Mouse (Mus musculus) left cerebral cortex, adult 2 months (tissue): ENCODE results near the gene Cds1. TPM values are rescaled to one million over a fixed set of nuclear protein-coding genes. Genes with fewer than 3 reads are reported as not detected.
A peak's percentile ranks its signal among the peaks of the same experiment; 100 is the strongest.

Source experiments
- DNase-seq, 2 experiments: peaks; one replicate each; pipeline ENCODE4 v3.0.0; 2021 to 2022; ENCODE audit warnings: low spot score in 2 of 2, mixed read lengths in 1 of 2; ENCODE audit errors: extremely low spot score in 1 of 2
- H3K27ac ChIP-seq: fragments of 200-600 bp; 2 replicates; pipeline ENCODE4 v1.8.1; 2022
- H3K4me3 ChIP-seq: fragments of 200-600 bp; 2 replicates; pipeline ENCODE4 v1.8.1; 2022
- CTCF ChIP-seq: fragments of 200-600 bp; IDR thresholded peaks from 2 replicates; pipeline ENCODE4 v1.8.1; 2022; ENCODE audit warnings: antibody characterized with exemption, mild to moderate bottlenecking, moderate library complexity
- intact Hi-C: fragments of 180-260 bp; cut with DNase I; formaldehyde crosslinking; loops from one replicate; pipeline ENCODE4 v1.15.1; 2025
- long read RNA-seq, 2 experiments: library from polyadenylated mRNA; stranded (forward); transcript quantifications; one replicate each; pipeline ENCODE4 v2.0.0; 2021; ENCODE audit warnings: borderline mapping rate in 2 of 2
- total RNA-seq, 2 experiments: library from RNA; stranded (reverse); gene quantifications; 2 replicates each; pipeline ENCODE4 v1.2.3; 2021

Gene Cds1
- total RNA-seq, result 10 to 100 TPM; 93.3 to 95.7 TPM
- long read RNA-seq, experiment 1, transcript Cds1-201 (13 exons, 3,924 nt), result major isoform, 203 of 222 reads
- long read RNA-seq, experiment 1, partial matches to known transcripts, result 3 of 222 reads
- long read RNA-seq, experiment 1, other reads (novel, unspliced or antisense), result 16 of 222 reads
- long read RNA-seq, experiment 2, transcript Cds1-201 (13 exons, 3,924 nt), result major isoform, 118 of 134 reads
- long read RNA-seq, experiment 2, partial matches to known transcripts, result 1 of 134 reads
- long read RNA-seq, experiment 2, other reads (novel, unspliced or antisense), result 15 of 134 reads

DNA sequence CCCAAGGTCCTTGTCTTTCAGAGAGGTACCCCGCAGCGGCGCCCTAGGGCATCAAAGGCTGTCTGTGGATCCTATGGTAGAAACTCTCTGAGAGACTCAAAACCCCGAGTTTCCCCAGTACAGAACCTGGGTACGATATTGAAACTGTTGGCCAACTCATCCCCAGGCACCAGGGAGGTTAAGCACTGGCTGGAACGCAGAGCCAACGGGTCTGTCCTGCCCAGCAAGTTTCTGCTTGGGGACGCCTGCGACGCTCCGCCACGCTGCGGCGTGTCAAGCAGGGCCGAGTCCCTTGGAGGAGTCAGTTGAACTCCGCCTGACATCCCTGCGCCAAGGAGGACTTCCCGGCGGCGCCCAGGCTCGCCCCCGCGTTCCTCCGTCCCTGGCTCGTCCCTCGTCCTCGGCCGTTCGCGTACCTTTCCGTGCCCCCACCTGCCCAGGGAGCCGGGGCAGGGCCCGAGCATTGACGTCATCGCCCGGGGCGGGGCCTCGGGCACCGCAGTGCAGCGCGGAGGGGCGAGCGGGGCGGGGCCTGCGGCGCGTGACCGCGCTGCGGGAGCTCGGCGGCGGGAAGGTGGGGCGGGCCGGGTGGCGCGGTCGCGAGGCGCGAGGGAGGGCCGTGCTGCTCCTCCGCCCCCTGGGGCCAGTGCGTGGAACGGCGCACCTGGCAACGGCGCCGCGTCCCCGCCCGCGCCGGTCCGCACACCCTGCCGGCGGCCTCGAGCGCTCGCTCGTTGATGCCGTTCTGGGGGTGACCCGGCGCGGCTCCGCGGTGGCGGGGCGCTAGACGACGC, at the start of gene Cds1:
TSS of gene Cds1 (plus strand) at position 577 of the 794 bp plus-strand sequence.
- intact Hi-C loops, result loop anchor here (5.0 kb wide), 1 partner anchor 308 kb away; no protein-coding TSS in a partner anchor
- TF ChIP-seq CTCF, result no peak; the same call in 1 of the 2 replicates
- Histone ChIP-seq H3K27ac (peak within 1 kb of the TSS; percentile 90), H3K4me3 (peak within 1 kb of the TSS; percentile 74)
- peak; percentile 88 to 90 for DNase-seq

DNA sequence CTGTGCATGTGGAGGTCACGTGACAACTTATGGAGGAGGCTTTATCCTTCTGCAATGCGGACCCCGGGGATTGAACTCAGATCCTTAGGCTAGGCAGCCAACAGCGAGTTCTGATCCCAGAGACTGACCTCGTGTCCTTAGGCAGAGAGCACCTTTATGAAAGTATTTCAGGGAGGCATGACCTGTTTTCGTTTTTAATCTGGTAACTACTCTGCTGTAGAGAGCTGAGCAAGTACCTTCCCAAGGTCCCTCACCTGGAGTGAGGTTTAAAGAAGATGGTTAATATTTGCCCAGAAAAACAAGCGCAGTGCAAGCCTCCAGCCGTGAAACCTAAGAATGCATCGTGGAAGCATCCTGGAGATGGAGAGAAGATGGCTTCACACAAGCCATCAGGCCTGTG, 40.7 kb upstream of the Cds1 start:
- intact Hi-C loops, result no loop called here
- no peak for DNase-seq
- Histone ChIP-seq H3K4me3 (no peak overlapping the region), H3K27ac (no peak overlapping the region)
- no peak for TF ChIP-seq CTCF

GRCm38 (mm10) chr5:101724756-101725155, 40.2 kb upstream of the Cds1 start:
- TF ChIP-seq CTCF, result no peak

GRCm38 (mm10) chr5:101725703-101726102, 39.2 kb upstream of the Cds1 start:
- Histone ChIP-seq H3K4me3 (no peak overlapping the region), H3K27ac (no peak overlapping the region)
- intact Hi-C loops, result no loop called here
- no peak for TF ChIP-seq CTCF
- DNase-seq, result no peak

More at GRCm38 (mm10) chr5:101724756-101725155, 40.2 kb upstream of the Cds1 start:
- intact Hi-C loops, result no loop called here
- no peak for DNase-seq
- Histone ChIP-seq H3K4me3 (no peak overlapping the region), H3K27ac (no peak overlapping the region)

GRCm38 (mm10) chr5:101726371-101726770, 38.6 kb upstream of the Cds1 start:
- intact Hi-C loops, result no loop called here
- no peak for TF ChIP-seq CTCF

DNA sequence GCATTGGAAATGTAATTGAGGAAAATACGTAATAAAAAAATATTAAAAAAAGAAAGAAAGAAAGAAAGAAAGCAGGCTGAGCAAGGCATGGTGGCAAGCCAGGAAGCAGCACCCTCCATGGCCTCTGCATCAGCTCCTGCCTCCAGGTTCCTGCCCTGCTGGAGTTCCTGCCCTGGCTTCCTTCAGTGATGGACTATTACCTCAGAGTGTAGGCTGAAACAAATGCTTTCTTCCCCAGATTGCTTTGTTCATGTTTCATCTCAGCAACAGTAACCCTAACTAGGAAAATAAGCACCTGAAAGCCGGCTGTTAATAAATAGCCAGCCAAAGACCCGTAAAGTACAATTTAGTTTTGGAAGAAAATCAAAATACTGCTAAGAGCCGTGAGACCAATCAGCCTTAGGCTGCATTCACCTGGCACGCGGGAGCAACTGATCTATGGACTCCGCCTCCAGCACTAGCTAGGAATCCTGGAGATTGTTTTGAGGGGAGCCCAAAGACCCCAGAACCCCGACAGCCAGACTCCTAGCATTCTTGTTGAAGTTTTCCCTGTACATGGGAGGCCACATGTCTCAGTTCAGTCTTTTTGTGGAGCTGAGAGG, 36.5 kb upstream of the Cds1 start:
- intact Hi-C loops, result no loop called here
- no peak for TF ChIP-seq CTCF
- no peak overlapping the region for H3K4me3 ChIP-seq
- H3K27ac ChIP-seq, result no peak overlapping the region
- no peak for DNase-seq

More at GRCm38 (mm10) chr5:101726371-101726770, 38.6 kb upstream of the Cds1 start:
- Histone ChIP-seq H3K4me3 (no peak overlapping the region), H3K27ac (no peak overlapping the region)
- no peak for DNase-seq

DNA sequence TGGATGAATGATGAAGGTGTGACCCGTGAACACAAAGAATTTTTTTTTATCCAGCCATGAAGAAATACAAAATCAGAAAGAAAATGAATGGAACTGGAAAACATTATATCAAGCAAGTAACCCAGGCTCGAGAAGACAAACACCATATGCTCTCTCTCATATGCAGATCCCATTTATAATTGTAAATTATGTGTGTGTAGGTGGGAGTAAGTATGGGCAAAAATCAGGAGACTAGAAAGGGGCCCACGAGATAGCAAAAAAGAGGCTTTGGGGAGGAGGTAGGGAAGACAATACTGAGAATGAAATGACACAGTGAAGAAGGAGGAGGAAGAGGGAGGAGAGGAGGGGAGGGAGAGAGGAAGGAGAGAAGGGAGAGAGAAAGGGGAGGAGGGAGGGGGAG, 27.6 kb upstream of the Cds1 start:
- Histone ChIP-seq H3K27ac (no peak overlapping the region; the same call in 1 of the 2 replicates), H3K4me3 (no peak overlapping the region)
- no peak for DNase-seq
- intact Hi-C loops, result loop anchor here (1.0 kb wide), 1 partner anchor 24 kb away; no protein-coding TSS in a partner anchor
- TF ChIP-seq CTCF, result no peak

DNA sequence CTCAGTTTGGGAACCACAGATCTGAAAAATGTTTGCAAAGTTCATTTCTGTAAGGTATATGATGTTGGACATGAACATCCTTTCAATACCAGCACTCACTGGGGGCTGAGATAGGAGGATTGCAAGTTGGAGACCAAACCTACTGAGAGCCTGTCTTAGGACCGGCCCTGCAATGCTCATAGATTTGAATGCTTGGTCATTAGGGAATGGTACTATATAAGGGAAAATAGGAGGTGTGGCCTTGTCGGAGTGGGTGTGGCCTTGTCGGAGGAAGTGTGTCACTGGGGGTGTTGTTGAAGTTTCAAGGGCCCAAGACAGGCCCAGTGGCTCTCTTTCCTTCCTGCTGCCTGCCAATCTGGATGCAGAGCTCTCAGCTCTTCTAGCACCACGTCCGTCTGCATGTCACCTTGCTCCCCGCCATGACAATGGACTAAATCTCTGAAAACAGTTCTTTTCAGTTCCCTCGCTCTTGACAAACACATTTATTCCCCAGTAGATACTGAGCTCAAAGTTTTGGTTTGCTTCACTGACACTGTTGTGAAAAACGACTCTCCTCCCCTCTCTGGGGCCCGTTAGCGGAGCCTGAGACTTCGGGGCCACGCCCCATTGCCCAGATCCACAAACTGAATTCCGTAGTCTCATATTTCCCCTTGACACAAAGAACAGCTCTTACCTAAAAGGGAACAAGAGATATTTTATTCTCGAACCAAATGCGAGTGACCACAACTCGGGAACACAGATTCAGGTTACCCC, 24.3 kb upstream of the Cds1 start:
- no peak overlapping the region for H3K27ac ChIP-seq
- TF ChIP-seq CTCF, result no peak
- intact Hi-C loops, result no loop called here
- DNase-seq, result no peak
- H3K4me3 ChIP-seq, result no peak overlapping the region

- TF ChIP-seq CTCF, result no peak
- DNase-seq, result no peak
- Histone ChIP-seq H3K4me3 (no peak overlapping the region), H3K27ac (no peak overlapping the region)
- intact Hi-C loops, result no loop called here
Observed at GRCm38 (mm10) chr5:101741224-101741591, 23.7 kb upstream of the Cds1 start.

DNA sequence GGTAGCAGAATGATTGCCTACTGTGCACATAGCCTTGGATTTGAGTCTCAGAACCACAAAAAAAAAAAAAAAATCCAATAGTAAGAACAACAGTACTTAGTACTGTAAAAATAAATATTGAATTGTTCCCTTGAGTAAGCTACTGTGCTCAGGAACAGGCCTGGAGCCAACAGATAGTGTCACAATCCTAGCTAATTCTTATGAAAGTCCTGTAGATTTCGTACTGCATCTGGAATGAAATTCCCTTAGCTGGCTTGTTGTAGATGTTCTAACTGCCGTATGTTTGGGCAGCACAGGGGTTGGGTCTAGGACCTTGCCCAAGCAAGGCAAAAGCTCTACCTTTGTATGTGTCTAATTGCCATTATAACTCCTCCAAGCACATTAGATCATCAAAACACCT, 22.9 kb upstream of the Cds1 start:
- Histone ChIP-seq H3K27ac (no peak overlapping the region), H3K4me3 (no peak overlapping the region)
- no peak for DNase-seq
- intact Hi-C loops, result no loop called here
- no peak for TF ChIP-seq CTCF

GRCm38 (mm10) chr5:101742425-101742824, 22.5 kb upstream of the Cds1 start:
- TF ChIP-seq CTCF, result no peak
- intact Hi-C loops, result no loop called here
- Histone ChIP-seq H3K27ac (no peak overlapping the region), H3K4me3 (no peak overlapping the region)
- no peak for DNase-seq
